Mouse (Mus musculus): ENCODE measurements around the gene Tmod4.
"Not testable (repeated sequence)": the region's sequence is repeated elsewhere in the genome, so short reads cannot be mapped to it uniquely, and the experiment has no call there.

Gene Tmod4
- long read RNA-seq, experiment 1: 0 reads
- long read RNA-seq, experiment 2: 0 reads

DNA sequence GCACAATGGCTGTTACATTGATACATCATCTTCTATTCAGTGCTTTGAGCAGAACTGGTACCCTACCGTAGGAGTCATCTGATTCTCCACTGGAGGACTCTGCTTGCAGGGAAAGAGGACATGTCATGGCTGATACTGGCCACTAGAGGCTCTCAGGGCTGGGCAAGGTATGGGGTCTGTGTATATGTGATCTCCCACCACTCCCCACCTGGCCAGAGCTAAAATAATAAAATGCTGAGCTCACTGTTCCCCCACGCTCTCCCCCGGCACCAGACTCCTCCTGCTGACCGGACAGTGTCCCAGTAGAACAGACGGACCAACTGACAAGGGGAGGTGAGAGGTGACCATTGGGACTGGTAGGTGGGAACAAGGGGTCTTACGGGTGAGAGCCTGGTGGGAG lies at the start of gene Tmod4:
Gene Tmod4 (plus strand): TSS at position 231 of the 400 bp plus-strand sequence.
- intact Hi-C loops (cut with DNase I): no loop called here

DNA sequence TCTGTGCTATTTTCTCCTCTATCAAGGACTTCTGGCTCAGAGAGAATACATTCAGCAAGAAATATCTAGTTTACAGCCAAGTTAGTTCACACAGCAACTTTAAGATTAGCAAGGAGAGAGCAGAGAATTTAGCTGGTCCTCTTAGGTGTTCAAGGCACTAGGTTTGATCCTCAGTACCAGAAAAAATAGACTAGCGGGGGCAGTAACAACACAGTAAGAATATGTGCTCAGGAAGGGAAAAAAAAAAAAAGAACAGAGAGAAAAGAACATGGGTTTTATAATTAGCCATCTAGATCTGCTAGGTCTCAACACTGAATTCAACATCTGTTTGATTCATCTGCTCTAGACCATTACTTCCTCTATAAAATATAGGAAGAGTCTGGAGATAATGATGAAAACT lies 36.2 kb upstream of the Tmod4 start:
- intact Hi-C loops (cut with DNase I): no loop called here

DNA sequence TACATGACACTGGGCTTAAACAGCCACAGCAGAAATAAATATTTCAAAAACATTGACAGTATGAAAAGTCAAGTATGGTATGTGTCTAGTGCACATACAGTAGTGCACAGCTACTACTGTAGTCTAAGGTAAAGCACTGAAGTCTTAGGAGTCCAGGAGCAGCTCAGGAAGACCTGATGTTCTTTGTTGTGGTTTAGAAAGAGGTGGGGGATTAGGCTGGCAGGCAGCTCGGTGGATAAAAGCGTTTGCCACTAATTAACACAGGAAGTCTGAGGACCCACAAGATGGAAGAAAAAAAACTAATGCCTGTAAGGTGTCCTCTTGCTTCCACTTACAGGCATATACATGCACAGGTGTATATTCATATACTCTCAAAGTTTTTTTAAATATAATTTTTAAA lies 23.4 kb upstream of the Tmod4 start:
- intact Hi-C loops (cut with DNase I): no loop called here

DNA sequence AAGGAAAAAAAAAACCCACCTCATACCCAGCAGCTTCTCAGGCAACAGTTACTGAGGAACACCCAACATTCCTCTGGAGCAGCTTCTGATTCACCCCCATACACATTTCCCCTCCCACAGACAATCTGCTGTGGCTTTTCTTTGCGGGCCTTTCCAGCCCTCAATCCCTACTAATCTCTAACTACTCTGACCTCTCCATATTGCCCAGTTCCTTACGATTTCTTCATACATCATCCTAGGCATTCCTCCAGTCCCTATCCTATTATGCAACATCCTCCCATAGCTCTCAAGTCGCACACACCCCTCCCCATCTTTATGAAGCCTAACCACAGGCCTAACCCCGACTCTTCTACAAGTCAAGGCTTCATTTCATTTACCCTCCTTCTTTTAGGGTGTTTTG lies 19.2 kb upstream of the Tmod4 start:
- intact Hi-C loops (cut with DNase I): loop anchor here (5.0 kb wide), 2 partner anchors 38 to 53 kb away; no protein-coding TSS in a partner anchor

DNA sequence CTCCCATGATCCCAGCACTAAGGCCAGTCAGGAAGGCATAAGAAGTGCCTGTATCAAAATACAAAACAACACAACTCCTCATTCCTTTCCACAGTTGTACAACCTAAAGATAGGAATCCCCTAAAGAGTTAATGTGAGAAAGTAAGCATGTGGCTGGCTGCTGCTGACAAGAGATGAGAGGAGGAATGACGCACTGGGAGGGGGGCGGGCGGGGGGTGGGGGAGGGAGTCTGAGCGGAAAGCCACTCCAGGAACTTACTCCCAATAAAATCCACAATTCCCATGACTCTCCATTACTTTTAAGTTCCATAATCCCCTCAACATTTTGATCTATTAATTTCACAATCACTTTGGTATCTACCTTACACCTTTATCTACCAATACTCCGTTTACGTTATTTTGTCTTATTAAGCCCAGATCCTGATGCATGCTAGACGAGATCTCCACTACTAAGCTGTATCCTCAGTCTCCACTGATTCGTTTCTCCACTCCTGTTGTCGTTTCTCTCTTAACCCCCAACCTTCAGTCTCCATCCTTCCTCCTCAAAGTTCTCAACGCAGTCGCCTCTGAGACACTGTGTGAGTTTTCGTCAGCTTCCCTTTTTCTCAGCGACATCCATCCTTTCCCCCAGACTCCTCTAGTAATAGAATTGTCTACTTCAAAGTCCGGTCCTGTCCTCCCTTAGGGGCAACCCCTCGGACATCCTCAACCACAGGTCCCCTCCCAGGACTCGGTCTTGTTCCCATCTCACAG lies 18.5 kb upstream of the Tmod4 start:
- intact Hi-C loops (cut with DNase I): loop anchor here (5.0 kb wide), 2 partner anchors 38 to 53 kb away; no protein-coding TSS in a partner anchor

DNA sequence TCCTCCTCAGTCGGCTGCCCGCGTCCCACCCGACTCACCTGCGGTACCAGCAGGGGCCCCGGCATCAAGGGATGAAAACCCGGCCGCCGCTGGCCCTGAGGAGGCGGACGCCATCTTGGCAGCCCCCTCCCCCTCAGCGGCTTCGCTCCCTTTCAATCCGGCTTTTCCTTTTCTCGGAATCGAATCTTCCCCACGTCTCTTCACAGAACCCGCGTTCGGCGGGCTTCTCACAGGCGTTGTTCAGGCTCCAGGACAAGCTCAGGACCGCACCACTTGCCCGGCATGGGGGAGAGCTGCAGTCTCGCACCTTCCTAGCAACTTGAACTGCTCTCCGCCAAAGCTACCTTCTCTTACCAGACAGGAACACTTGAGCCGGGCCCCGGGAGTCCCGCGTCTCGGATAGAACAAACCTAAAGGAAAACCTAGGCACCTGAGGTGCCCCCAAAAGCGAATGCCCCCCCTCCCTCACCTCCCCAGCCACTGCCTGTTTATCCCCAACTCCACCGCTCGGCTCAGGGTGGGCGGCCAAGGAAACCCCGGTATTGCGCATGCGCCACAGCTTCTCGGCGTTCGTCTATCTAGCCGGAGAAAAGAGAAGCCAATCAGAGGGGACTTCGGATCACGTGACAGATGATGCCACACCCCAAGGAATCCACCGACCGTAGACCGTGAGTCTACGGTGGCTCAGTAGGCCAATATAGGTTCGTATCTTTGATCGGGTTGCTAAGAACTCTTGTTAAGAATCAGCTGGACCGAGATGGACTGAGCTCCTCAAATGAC lies 17.7 kb upstream of the Tmod4 start, which contains the start of gene Pip5k1a:
Gene Pip5k1a (minus strand): TSS at position 593 of the 780 bp plus-strand sequence.
- intact Hi-C loops (cut with DNase I): loop anchor here (5.0 kb wide), 2 partner anchors 39 to 54 kb away; no protein-coding TSS in a partner anchor

DNA sequence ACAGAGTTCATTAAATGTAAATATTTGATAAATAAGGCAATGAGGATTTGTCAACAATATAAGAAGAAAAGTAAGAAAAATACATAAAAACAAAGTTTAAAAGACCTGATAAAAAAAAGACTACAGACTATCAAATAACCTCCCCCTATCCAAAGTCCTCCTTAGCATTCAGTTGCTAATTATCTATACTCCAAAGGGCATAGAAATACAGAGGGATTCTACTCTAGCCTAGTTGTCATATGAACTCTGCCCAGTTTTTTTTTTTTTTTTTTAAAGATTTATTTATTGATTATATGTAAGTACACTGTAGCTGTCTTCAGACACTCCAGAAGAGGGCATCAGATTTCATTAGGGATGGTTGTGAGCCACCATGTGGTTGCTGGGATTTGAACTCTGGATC lies 17.0 kb upstream of the Tmod4 start:
- intact Hi-C loops (cut with DNase I): loop anchor here (5.0 kb wide), 2 partner anchors 40 to 55 kb away; no protein-coding TSS in a partner anchor

DNA sequence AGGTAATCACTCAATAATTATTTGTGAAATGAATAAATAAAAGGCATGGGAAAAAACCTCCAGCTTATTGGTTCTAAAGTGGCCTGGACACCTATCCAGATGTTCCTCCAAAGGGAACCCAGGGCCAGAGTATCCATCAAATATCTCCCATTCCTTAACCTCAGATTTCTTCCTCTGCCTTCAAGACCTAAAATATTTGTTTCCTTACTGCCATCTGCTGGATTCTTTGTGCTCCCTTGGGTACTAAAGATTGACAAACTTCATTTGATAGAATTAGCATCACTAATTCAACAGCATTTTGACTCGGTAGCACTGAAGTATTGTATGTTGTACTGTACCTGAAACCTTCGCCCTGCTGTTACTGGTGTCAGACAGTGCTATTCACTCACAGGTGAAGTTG lies 16.4 kb upstream of the Tmod4 start:
- intact Hi-C loops (cut with DNase I): loop anchor here (5.0 kb wide), 2 partner anchors 41 to 56 kb away; no protein-coding TSS in a partner anchor

DNA sequence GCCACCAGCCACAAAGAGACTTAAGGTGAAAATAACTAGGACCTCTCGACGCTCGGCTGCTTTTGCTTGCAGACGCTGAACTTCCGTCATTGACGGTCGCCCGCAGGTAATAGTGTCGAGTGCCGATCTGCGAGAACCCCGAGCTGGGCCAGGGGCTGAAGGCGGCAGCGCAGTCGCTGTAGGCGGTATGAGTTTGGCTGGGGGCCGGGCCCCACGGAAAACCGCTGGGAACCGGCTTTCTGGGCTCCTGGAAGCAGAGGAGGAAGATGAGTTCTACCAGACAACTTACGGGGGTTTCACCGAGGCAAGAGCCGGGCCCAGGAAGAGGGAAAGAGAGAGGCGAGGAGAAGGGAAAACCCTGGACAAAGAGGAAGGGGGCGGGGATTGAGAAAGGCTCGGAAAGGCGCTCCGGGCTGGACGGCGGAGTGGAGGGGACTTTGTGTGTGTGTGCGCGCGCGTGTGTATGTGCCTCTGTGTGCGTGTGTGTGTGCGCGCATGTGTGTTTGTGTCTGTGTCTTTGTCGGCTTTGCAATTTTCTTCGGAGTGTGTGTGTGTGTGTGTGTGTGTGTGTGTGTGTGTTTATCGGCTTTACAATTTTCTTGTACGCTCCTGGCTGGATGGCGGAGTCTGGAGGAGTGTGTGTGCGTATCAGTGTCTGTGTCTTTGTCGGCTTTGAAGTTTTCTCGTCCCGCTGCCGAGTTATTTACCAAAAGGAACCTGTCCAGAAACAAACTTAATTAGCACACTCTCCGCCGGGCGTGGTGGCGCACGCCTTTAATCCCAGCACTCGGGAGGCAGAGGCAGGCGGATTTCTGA lies 13.2 kb upstream of the Tmod4 start, which contains the start of gene Vps72:
Gene Vps72 (plus strand): TSS at position 112 of the 816 bp plus-strand sequence.
- intact Hi-C loops (cut with DNase I): no loop called here

DNA sequence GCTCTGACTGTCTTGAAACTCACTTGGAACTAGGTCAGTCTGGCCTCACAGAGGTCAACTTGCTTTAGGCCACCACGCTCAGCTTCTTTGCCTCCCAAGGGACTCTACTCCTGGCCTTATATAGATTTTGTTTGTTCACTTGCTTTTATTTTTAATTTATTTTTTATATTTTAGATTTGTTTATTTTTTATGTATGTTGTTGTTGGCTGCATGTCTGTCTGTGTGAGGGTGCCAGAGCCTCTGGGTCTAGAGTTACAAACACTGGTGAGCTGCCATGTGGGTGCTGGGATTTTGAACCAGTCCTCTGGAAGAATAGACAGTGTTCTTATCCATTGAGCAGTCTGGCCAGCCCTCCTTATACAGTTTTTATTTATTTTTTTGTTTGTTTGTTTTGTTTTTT lies 11.5 kb upstream of the Tmod4 start:
- intact Hi-C loops (cut with DNase I): no loop called here

DNA sequence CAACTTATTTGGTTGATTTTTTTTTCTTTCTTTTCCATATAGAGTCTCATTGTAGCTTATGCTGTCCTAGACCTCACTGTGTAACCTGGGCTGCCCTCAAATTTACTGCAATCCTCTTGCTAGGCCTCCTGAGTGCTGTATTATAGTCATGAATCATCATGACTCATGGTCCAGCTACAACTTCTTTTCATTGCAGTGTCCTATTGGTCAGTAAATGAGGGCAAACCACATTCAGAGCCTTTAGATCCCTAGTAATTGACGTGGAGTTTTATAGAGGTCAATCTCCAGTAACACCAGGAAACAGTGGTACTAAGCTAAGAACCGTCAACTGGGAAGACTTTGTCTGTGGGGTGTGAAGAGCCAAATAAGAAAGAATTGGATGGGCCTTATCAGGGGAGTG lies 6.5 kb upstream of the Tmod4 start:
- intact Hi-C loops (cut with DNase I): no loop called here

DNA sequence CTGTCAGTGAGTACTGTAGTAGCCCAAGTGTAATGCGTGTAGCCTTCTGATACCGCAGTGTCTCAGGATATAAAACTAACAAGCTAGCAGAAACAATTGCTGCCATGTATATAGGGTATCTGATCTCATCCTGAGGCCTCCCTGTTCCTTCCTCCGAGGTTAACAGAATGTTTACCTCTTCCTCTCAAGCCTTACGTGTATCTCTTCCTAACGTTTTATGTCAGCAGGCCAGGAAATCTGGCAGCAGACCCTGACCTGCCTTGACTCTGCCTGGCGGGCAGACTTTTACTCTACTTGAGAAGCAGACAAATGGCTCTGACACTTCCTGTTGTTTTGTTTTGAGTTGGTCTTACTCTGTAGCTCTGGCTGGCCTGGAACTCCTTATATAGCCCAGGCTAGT lies 2.7 kb upstream of the Tmod4 start:
- intact Hi-C loops (cut with DNase I): no loop called here

DNA sequence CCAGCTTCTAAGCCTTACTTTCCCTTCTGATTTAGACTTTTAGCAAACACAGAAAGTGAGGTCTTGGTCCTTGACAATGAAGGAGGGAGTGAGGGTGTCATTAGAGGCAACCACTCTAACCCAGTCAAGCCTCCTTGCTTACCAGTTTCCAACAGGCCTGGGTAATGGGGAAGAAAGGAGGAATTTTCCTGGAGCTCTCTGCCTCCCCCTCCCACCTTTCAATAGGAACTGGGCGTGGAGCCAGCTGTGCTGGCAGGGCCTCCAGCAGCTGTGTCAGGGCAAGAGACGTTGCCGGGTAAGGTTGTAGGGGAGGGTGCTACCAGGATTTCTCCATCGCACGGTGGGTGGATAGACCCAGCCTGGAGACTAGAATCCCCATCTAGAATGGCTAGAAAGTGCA lies 696 bp downstream of the Tmod4 start:
- intact Hi-C loops (cut with DNase I): no loop called here

DNA sequence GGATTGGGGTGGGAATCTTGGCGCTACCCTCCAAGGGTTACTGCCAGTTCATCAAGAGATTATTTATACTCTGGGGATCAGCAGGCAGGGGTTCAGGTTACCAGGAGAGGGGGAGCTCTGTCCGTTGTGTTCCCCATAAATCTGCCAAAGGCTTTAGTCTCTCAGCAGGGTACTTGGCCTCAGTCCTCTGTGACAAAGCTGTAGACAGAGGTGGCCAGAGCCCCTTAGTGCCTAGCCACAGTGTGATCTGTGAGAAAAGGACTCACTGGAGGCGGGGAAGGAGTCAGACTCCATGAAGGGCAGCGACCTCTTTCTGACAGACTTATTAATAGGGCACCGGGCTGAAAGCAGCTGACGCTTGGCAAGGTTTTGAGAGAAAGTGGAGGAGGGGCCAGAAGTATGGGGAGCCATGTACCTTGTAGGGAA lies 5.0 kb downstream of the Tmod4 start:
- intact Hi-C loops (cut with DNase I): no loop called here

DNA sequence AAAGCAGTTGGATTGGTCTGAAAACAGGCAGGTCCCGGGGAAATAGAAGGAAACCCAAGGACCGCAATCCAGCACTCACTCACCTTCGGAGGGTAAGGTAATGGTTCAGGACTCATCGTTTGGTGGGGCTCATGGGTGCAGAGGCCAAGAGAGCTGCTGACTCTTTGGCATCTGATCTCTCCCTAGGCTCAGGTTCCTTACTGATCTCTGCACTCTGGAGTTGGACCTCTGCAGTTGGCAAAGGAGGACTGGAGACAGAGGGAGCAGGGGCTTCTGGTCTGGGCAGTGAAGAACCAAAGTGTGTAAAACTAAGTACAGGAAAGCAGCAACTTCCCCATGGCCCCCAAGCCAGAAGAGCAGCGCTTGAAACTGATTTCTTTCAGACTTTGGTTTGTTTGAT lies 5.8 kb downstream of the Tmod4 start:
- intact Hi-C loops (cut with DNase I): no loop called here

DNA sequence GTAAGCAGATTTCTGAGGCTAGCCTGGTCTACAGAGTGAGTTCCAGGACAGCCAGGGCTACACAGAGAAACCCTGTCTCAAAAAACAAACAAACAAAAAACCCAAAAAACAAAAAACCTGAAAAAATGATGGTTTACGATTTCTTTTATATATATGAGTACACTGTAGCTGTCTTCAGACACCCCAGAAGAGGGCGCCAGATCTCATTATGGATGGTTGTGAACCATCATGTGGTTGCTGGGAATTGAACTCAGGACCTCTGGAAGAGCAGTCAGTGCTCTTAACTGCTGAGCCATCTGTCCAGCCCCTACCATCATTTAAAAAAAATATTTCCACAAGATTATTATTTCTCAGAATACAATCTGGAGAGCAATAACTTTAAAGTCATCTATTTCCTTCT lies 8.1 kb downstream of the Tmod4 start:
- intact Hi-C loops (cut with DNase I): not testable (repeated sequence)

DNA sequence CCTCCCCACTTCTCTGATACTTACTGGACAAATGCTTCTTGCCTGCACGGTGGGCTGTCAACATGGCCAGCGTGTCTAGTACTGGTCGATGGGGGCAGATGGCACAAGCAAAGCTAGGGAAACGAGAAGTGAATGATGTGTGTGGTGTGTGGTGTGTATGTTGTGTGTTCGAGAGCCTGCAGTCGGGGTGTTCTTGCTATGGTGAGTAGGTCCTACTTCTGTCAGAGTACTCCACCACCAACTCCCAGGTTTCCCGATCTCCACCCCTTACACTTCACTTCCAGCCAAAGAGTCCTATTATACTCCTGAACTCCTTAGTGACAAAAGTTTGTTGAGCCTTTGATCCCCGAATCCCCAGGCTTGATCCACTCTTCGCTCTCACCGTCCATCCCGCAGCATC lies 8.9 kb downstream of the Tmod4 start:
- intact Hi-C loops (cut with DNase I): no loop called here

DNA sequence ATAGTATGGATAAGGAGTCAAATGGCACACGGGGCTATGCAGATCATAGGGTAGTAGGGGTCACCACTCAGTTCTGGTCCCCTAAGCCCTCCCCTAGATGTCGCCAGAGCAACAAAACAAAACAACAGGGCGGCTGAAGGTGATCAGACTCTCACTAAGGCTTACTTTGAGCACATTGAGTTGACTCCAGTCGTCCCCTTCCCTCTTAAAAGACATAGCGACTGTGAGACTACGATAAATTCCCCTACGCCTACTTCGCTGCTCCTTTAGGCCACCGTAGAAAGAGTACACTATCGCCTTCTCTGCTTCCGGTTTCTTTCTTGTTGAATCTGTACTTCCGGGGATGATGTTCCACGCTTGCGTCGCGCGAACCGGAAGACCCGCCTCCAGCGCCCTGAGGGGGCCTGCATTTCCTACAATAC lies 9.4 kb downstream of the Tmod4 start, which contains the start of the genes Scnm1 and Lysmd1:
Gene Scnm1 (minus strand): TSS at position 332 of the 422 bp plus-strand sequence.
Gene Lysmd1 (plus strand): TSS at position 409 of the 422 bp plus-strand sequence.
- intact Hi-C loops (cut with DNase I): no loop called here

DNA sequence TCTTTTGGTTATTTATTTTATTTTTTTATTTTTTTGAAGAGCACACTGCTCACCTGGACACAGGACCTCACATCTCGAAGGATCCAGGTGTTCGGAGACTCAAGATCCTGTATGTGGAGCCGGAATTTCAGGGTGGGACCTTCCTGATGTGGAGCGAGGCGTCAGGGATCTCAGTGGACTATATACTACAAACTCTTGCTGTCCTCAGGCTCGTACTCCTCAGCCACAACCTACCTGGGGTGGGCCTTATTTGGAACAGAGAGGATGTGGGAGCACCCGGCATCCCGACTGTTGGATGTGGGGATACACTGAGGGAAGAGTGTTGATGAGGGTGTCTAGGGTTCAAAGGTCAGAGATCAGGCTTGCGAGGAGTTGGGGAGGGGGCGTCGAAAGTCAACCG lies 9.9 kb downstream of the Tmod4 start:
- intact Hi-C loops (cut with DNase I): not testable (repeated sequence)

DNA sequence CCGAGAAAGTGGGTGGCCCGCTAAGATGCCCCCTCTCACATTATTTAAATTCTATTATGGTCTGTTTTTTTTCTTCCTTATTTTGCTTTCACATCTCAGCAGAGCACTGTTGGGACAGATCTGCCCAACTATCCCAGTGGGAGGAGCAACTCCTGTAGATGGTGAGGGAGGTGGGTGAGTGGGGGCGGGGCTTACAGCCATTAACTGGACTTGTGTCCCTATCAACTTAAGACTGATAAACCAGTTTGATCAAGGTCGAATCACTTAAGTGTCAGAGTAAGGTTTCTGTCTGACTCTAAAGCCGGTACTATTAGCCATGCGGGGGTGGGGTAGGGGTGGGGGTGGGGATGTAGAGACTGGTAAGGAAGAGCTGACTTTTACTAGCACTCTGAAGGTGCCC lies 10.7 kb downstream of the Tmod4 start:
- intact Hi-C loops (cut with DNase I): no loop called here
